Mouse (Mus musculus) lung, postnatal 25 days (tissue): ENCODE measurements around the gene Ruvbl2.
A peak's percentile ranks its signal among the peaks of the same experiment; 100 is the strongest.
"Not testable (repeated sequence)": the region's sequence is repeated elsewhere in the genome, so short reads cannot be mapped to it uniquely, and the experiment has no call there.

Source experiments
- DNase-seq: peaks from one replicate; pipeline ENCODE4 v3.0.0; 2022; ENCODE audit warnings: low spot score

The Ruvbl2 gene

DNA sequence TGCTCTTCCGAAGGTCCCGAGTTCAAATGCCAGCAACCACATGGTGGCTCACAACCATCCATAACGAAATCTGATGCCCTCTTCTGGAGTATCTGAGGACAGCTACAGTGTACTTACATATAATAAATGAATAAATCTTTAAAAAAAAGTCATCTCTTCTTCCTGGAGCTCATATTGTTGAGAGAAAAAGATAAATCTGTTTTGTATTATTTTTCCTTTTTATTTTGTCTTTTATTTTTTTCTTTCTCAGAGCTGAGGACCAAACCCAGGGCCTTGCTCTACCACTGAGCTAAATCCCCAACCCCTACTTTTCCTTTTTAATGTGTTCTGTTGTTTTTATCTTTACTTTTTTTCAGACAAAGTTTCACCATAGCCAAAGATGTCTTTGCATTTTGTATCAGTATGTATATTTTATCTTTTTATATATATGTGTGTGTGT lies 41.5 kb downstream of the Ruvbl2 start:
- DNase-seq: not testable (repeated sequence)

DNA sequence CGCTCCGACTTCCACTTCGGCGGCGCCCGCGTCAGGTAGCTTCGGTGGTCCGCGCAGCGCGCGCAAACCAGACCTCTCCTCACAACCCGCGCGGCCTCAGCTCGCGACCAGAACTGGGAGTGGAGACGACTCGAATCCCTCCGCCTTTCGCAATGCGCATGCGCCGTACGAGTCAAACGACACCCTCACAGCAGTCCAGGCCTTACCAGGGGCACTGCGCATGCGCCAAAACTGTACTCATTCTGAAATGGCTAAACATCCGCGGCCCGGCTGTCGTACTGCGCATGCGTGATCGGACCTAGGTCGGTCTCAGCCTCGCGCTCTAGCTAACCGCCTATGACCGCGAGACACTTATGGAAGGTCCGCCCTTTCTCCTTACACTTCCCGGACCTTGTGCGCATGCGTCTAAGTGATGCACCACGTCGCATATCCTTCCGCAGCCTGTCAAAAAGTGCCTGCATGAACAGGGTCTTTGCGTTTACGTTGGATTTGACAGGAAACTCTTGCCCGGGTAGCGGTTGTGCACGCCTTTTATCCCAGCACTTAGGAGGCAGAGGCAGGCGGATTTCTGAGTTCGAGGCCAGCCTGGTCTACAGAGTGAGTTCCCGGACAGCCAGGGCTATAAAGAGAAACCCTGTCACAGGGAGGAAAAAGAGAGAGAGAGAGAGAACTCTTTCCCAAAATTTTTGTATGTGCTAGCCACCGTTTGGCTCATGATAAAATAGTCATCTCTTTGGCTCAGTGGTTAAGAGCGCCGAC lies 42.1 kb downstream of the Ruvbl2 start, which contains the start of gene Snrnp70:
Snrnp70 (minus strand) TSS at position 165 of the 759 bp plus-strand sequence.
- DNase-seq: peak; percentile 100

DNA sequence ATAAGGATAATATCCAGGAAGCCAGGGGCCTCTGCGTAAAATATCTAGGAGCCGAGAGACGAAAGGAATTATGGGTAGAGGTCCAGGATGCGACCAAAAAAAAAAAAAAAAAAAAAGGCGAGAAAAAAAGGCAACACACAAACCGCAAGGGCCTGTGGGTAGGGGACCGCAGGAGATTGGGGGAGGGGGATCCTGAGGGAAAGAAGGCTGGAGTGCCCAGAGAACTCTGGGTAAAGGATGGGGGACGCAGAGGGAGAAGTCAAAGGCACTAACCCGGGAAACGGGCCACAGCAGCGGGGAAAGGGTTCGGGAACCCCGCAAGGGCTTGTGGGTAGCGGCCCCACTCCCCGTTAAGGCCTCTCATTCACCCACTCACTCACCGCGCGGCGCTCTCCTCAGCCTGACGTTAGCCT lies 42.8 kb downstream of the Ruvbl2 start:
- DNase-seq: no peak

DNA sequence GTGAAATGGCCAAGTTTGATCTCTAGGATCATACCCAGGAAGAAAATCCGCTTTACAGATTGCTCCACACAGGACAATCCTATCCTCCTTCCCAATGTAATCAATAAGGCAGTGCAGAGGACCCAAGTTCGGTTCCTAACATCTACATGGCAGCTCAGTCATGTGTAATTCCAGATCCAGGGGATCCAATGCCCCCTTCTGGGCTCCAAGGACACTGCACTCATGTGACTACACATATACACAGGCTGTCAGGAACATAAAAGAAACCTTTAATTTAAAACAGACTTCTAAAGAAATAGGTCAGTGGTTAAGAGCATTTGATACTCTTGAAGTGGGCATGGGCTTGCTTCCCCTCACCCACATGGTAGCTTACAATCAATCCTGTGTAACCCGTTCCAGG lies 51.8 kb downstream of the Ruvbl2 start:
- no peak for DNase-seq

DNA sequence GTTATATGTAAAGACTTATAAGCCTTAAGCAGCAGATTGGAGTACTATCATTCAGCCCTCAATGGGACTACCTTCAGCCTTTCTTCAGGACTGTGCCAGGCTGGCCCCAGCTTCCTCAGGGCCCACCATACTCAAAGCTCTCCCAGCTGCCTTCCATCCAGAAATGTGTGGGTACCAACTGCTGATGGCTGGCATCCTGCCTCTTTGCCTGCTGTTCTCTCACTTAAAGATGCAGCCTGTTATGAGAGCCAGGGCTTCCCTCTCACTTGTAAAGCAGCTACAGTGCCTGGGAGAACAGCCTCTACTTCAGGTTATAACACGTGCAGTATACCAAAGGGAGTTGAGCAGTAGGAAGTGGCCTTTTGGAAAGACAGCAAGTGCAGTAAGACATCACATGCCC lies 61.8 kb downstream of the Ruvbl2 start:
- DNase-seq: no peak

DNA sequence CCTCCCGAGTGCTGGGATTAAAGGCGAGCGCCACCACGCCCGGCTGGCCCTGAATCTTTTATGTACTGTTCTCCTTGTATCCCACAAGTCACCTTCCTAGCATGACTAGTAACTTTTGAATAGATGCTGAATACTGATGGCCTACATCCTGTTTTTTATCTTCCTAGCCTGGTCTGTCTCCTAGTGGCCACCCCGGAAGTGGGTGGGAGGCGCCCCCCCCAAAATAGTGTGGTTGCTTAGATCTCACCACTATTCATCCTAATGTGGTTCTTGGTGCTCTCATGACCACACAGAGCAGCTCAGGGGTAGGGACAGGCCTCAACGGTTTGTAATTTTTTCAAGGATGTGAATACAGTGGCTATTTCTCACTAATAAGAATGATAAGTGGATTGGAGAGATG lies 63.3 kb downstream of the Ruvbl2 start:
- no peak for DNase-seq

DNA sequence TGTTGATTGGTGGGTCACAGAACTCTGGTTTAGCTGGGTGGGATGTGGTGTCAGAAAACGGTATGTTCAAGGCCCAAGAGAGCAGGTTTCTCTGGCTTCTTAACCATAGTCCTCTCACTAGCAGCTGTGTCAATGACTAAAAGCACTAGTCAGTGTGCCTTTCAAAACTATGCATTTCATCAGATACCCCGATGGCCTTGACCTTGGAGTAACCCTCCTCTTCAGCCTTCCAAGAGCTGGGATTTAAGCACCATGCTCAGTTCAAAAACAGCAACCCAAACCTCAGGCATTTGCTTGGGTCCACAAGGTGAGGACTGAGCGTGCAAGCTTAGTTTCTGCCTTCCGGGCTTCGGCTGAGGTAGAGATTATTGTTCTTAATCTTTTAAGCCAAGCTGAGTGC lies 65.5 kb downstream of the Ruvbl2 start:
- DNase-seq: no peak
